ENCODE assay signal across 20 mouse cellular contexts in genomic region chr2:26442843-26443242, GRCm38 (mm10). TPM values are rescaled to one million over a fixed set of nuclear protein-coding genes. Genes with fewer than 3 reads are reported as not detected.
A peak's percentile ranks its signal among the peaks of the same experiment; 100 is the strongest.
DNase-seq lines count a peak whose midpoint lies in the region; ATAC-seq lines count a peak whose summit lies in the region.
"Had no signal": no experiment of that assay in that cellular context is flagged by ENCODE, and none has a peak within 500 bp of the region (broad histone marks: within the 10 kb centered on the region; RNA-seq: fewer than 3 reads in every experiment).

No protein-coding gene starts in this region.

- H3K36me3 ChIP-seq in embryonic facial prominence, embryonic 13.5 days: peaks cover 40% of the 10 kb centered on the region
- H3K36me3 ChIP-seq in embryonic facial prominence, embryonic 10.5 days (replicated peaks): peaks cover 42% of the 10 kb centered on the region
- peaks cover 41% of the 10 kb centered on the region for H3K36me3 ChIP-seq in limb, embryonic 13.5 days
- H3K36me3 ChIP-seq in limb, embryonic 10.5 days: peaks cover 42% of the 10 kb centered on the region
- H3K36me3 ChIP-seq in embryonic facial prominence, embryonic 14.5 days (ENCODE audit: control insufficient read depth, insufficient read depth, low read length): peaks cover 42% of the 10 kb centered on the region
- peaks cover 40% of the 10 kb centered on the region for H3K36me3 ChIP-seq in neural tube, embryonic 15.5 days

- no peak overlapping the region for H3K27ac ChIP-seq in embryonic facial prominence, embryonic 13.5 days
- no peak overlapping the region for H3K27ac ChIP-seq in embryonic facial prominence, embryonic 10.5 days (replicated peaks)
- no peak overlapping the region for H3K27ac ChIP-seq in limb, embryonic 13.5 days
- no peak overlapping the region for H3K27ac ChIP-seq in limb, embryonic 10.5 days
- H3K27ac ChIP-seq in embryonic facial prominence, embryonic 14.5 days (replicated peaks; ENCODE audit: low read depth, low read length): no peak overlapping the region
- H3K27ac ChIP-seq in neural tube, embryonic 15.5 days (replicated peaks): no peak overlapping the region
- H3K27ac ChIP-seq: embryonic facial prominence, embryonic 12.5 days; forebrain, embryonic 10.5 days had no signal

- H3K4me2 ChIP-seq in embryonic facial prominence, embryonic 13.5 days: peak overlapping the region; percentile 87; the same call in 1 of the 2 replicates
- peak overlapping the region; percentile 89 for H3K4me2 ChIP-seq in limb, embryonic 13.5 days (replicated peaks)
- peak overlapping the region; percentile 77; the same call in 1 of the 2 replicates for H3K4me2 ChIP-seq in embryonic facial prominence, embryonic 14.5 days (ENCODE audit: low read depth, low read length)
- peak overlapping the region; percentile 66 for H3K4me2 ChIP-seq in neural tube, embryonic 15.5 days

- H3K9me3 ChIP-seq in embryonic facial prominence, embryonic 13.5 days: no peaks in the 10 kb centered on the region
- H3K9me3 ChIP-seq in embryonic facial prominence, embryonic 10.5 days: no peaks in the 10 kb centered on the region
- no peaks in the 10 kb centered on the region for H3K9me3 ChIP-seq in limb, embryonic 13.5 days
- H3K9me3 ChIP-seq in limb, embryonic 10.5 days (replicated peaks): no peaks in the 10 kb centered on the region
- H3K9me3 ChIP-seq in embryonic facial prominence, embryonic 14.5 days (ENCODE audit: control insufficient read depth, low read length): no peaks in the 10 kb centered on the region
- no peaks in the 10 kb centered on the region for H3K9me3 ChIP-seq in neural tube, embryonic 15.5 days (replicated peaks)
- H3K9me3 ChIP-seq: embryonic facial prominence, embryonic 12.5 days; forebrain, embryonic 10.5 days; megakaryocyte, embryonic 14.5 days had no signal

- no peak overlapping the region for H3K9ac ChIP-seq in embryonic facial prominence, embryonic 13.5 days
- H3K9ac ChIP-seq in limb, embryonic 13.5 days: peak overlapping the region; percentile 1; the same call in 1 of the 2 replicates
- H3K9ac ChIP-seq in embryonic facial prominence, embryonic 14.5 days (ENCODE audit: low read depth, low read length): no peak overlapping the region
- H3K9ac ChIP-seq in neural tube, embryonic 15.5 days (replicated peaks): no peak overlapping the region
- H3K9ac ChIP-seq: embryonic facial prominence, embryonic 12.5 days had no signal

- no peak for ATAC-seq in embryonic facial prominence, embryonic 13.5 days (ENCODE audit: insufficient number of reproducible peaks, insufficient read depth, low FRiP score, low TSS enrichment, low read depth)
- ATAC-seq in limb, embryonic 13.5 days (ENCODE audit: low FRiP score, low read depth): no peak
- no peak for ATAC-seq in embryonic facial prominence, embryonic 14.5 days (ENCODE audit: low read depth)
- no peak for ATAC-seq in neural tube, embryonic 15.5 days (ENCODE audit: low FRiP score)
- ATAC-seq: hindbrain, embryonic 16.5 days; lung, postnatal 0 days had no signal

- peaks cover 43% of the 10 kb centered on the region for H3K4me1 ChIP-seq in embryonic facial prominence, embryonic 13.5 days
- H3K4me1 ChIP-seq in embryonic facial prominence, embryonic 10.5 days: peaks cover 43% of the 10 kb centered on the region
- H3K4me1 ChIP-seq in limb, embryonic 13.5 days: peaks cover 36% of the 10 kb centered on the region
- H3K4me1 ChIP-seq in limb, embryonic 10.5 days: peaks cover 28% of the 10 kb centered on the region
- H3K4me1 ChIP-seq in embryonic facial prominence, embryonic 14.5 days (ENCODE audit: control insufficient read depth, insufficient read depth, low read length): peaks cover 16% of the 10 kb centered on the region
- H3K4me1 ChIP-seq in neural tube, embryonic 15.5 days: peaks cover 59% of the 10 kb centered on the region

- no peak for DNase-seq in embryonic facial prominence, embryonic 10.5 days (ENCODE audit: low spot score)
- no peak for DNase-seq in limb, embryonic 10.5 days (ENCODE audit: low spot score)
- DNase-seq in embryonic facial prominence, embryonic 14.5 days (ENCODE audit: low spot score): no peak
- no peak for DNase-seq in urinary bladder, postnatal 25 days (ENCODE audit: low spot score)
- DNase-seq in testis, postnatal 14 days (ENCODE audit: low spot score): no peak
- DNase-seq: cerebellum, adult 11-12 months; heart, adult 18-20 months; heart, postnatal 10 days; kidney, adult 8-10 months; kidney, postnatal 36 days; layer of hippocampus, postnatal 36 days; right cerebral cortex, postnatal 25 days had no signal

- H3K27me3 ChIP-seq in embryonic facial prominence, embryonic 13.5 days: no peaks in the 10 kb centered on the region
- no peaks in the 10 kb centered on the region for H3K27me3 ChIP-seq in embryonic facial prominence, embryonic 10.5 days (replicated peaks; ENCODE audit: low read depth, poor library complexity, severe bottlenecking)
- no peaks in the 10 kb centered on the region for H3K27me3 ChIP-seq in limb, embryonic 13.5 days
- H3K27me3 ChIP-seq in limb, embryonic 10.5 days (ENCODE audit: low read depth, poor library complexity, severe bottlenecking): no peaks in the 10 kb centered on the region
- H3K27me3 ChIP-seq in embryonic facial prominence, embryonic 14.5 days (replicated peaks; ENCODE audit: control insufficient read depth, insufficient read depth, low read length): no peaks in the 10 kb centered on the region
- H3K27me3 ChIP-seq in neural tube, embryonic 15.5 days (replicated peaks): no peaks in the 10 kb centered on the region
- H3K27me3 ChIP-seq: embryonic facial prominence, embryonic 12.5 days; megakaryocyte, embryonic 14.5 days had no signal

- WGBS in embryonic facial prominence, embryonic 13.5 days: 91% methylated on average over 1 of the region's 1 CpGs
- 87% methylated on average over 1 of the region's 1 CpGs for WGBS in embryonic facial prominence, embryonic 10.5 days
- 93% methylated on average over 1 of the region's 1 CpGs for WGBS in limb, embryonic 13.5 days
- 92% methylated on average over 1 of the region's 1 CpGs for WGBS in limb, embryonic 10.5 days
- WGBS in embryonic facial prominence, embryonic 14.5 days: 90% methylated on average over 1 of the region's 1 CpGs
- WGBS in neural tube, embryonic 15.5 days: 72% methylated on average over 1 of the region's 1 CpGs

- no peak overlapping the region for H3K4me3 ChIP-seq in embryonic facial prominence, embryonic 13.5 days
- H3K4me3 ChIP-seq in embryonic facial prominence, embryonic 10.5 days: no peak overlapping the region
- H3K4me3 ChIP-seq in limb, embryonic 13.5 days: no peak overlapping the region
- no peak overlapping the region for H3K4me3 ChIP-seq in limb, embryonic 10.5 days
- H3K4me3 ChIP-seq in embryonic facial prominence, embryonic 14.5 days (ENCODE audit: low read depth, low read length): no peak overlapping the region
- no peak overlapping the region for H3K4me3 ChIP-seq in neural tube, embryonic 15.5 days (replicated peaks)
- H3K4me3 ChIP-seq: megakaryocyte, embryonic 14.5 days had no signal

RNA-seq across cellular contexts. Expression of gene Sec16a, which starts 2.2 kb away (rescaled TPM):
- 22.7 and 27.9 TPM in 2 replicates for polyA plus RNA-seq in embryonic facial prominence, embryonic 13.5 days (2015; fragmentation: Nextera tagmentation; extraction: Ambion mirVana)
- polyA plus RNA-seq in embryonic facial prominence, embryonic 10.5 days (2016; fragmentation: Nextera tagmentation; extraction: Ambion mirVana): 30.4 and 32.1 TPM in 2 replicates
- 24.9 and 28.1 TPM in 2 replicates for polyA plus RNA-seq in limb, embryonic 13.5 days (2015; fragmentation: Nextera tagmentation; extraction: Ambion mirVana)
- polyA plus RNA-seq in limb, embryonic 10.5 days (2016; fragmentation: Nextera tagmentation; extraction: Ambion mirVana): 29.4 and 37.1 TPM in 2 replicates
- 38.6 and 42.0 TPM in 2 replicates for polyA plus RNA-seq in embryonic facial prominence, embryonic 14.5 days (2014; fragmentation: Nextera tagmentation; extraction: Ambion mirVana)
- 16.7 and 17.2 TPM in 2 replicates for polyA plus RNA-seq in neural tube, embryonic 15.5 days (2015; fragmentation: Nextera tagmentation; extraction: Ambion mirVana)

RNA-seq across cellular contexts. Expression of gene Inpp5e, which starts 33.8 kb away (rescaled TPM):
- polyA plus RNA-seq in embryonic facial prominence, embryonic 13.5 days (2015; fragmentation: Nextera tagmentation; extraction: Ambion mirVana): 24.2 and 24.5 TPM in 2 replicates
- 28.6 and 31.8 TPM in 2 replicates for polyA plus RNA-seq in embryonic facial prominence, embryonic 10.5 days (2016; fragmentation: Nextera tagmentation; extraction: Ambion mirVana)
- 25.7 and 26.7 TPM in 2 replicates for polyA plus RNA-seq in limb, embryonic 13.5 days (2015; fragmentation: Nextera tagmentation; extraction: Ambion mirVana)
- polyA plus RNA-seq in limb, embryonic 10.5 days (2016; fragmentation: Nextera tagmentation; extraction: Ambion mirVana): 30.6 and 35.3 TPM in 2 replicates
- 16.3 and 17.8 TPM in 2 replicates for polyA plus RNA-seq in embryonic facial prominence, embryonic 14.5 days (2014; fragmentation: Nextera tagmentation; extraction: Ambion mirVana)
- polyA plus RNA-seq in neural tube, embryonic 15.5 days (2015; fragmentation: Nextera tagmentation; extraction: Ambion mirVana): 23.4 and 23.9 TPM in 2 replicates

RNA-seq across cellular contexts. Expression of gene Pmpca, which starts 53.7 kb away (rescaled TPM):
- polyA plus RNA-seq in embryonic facial prominence, embryonic 13.5 days (2015; fragmentation: Nextera tagmentation; extraction: Ambion mirVana): 92.3 and 98.7 TPM in 2 replicates
- 144 and 151 TPM in 2 replicates for polyA plus RNA-seq in embryonic facial prominence, embryonic 10.5 days (2016; fragmentation: Nextera tagmentation; extraction: Ambion mirVana)
- 97.3 and 101 TPM in 2 replicates for polyA plus RNA-seq in limb, embryonic 13.5 days (2015; fragmentation: Nextera tagmentation; extraction: Ambion mirVana)
- polyA plus RNA-seq in limb, embryonic 10.5 days (2016; fragmentation: Nextera tagmentation; extraction: Ambion mirVana): 142 and 149 TPM in 2 replicates
- 71.9 and 72.3 TPM in 2 replicates for polyA plus RNA-seq in embryonic facial prominence, embryonic 14.5 days (2014; fragmentation: Nextera tagmentation; extraction: Ambion mirVana)
- polyA plus RNA-seq in neural tube, embryonic 15.5 days (2015; fragmentation: Nextera tagmentation; extraction: Ambion mirVana): 94.7 and 95.3 TPM in 2 replicates

RNA-seq across cellular contexts. Expression of gene Entr1, which starts 53.7 kb away (rescaled TPM):
- 142 and 153 TPM in 2 replicates for polyA plus RNA-seq in embryonic facial prominence, embryonic 13.5 days (2015; fragmentation: Nextera tagmentation; extraction: Ambion mirVana)
- 133 and 137 TPM in 2 replicates for polyA plus RNA-seq in embryonic facial prominence, embryonic 10.5 days (2016; fragmentation: Nextera tagmentation; extraction: Ambion mirVana)
- 141 and 146 TPM in 2 replicates for polyA plus RNA-seq in limb, embryonic 13.5 days (2015; fragmentation: Nextera tagmentation; extraction: Ambion mirVana)
- 127 and 148 TPM in 2 replicates for polyA plus RNA-seq in limb, embryonic 10.5 days (2016; fragmentation: Nextera tagmentation; extraction: Ambion mirVana)
- polyA plus RNA-seq in embryonic facial prominence, embryonic 14.5 days (2014; fragmentation: Nextera tagmentation; extraction: Ambion mirVana): 102 and 109 TPM in 2 replicates
- 153 and 160 TPM in 2 replicates for polyA plus RNA-seq in neural tube, embryonic 15.5 days (2015; fragmentation: Nextera tagmentation; extraction: Ambion mirVana)
